Mouse (Mus musculus) gastrocnemius, adult 2 months (tissue): ENCODE results near the gene Phactr3. TPM values are rescaled to one million over a fixed set of nuclear protein-coding genes. Genes with fewer than 3 reads are reported as not detected.

Experiments
- DNase-seq: peaks from one replicate; pipeline ENCODE4 v3.0.0; 2022
- H3K27ac ChIP-seq: fragments of 200-600 bp; 2 replicates; pipeline ENCODE4 v1.8.1; 2022; ENCODE audit warnings: mild to moderate bottlenecking
- H3K4me3 ChIP-seq: fragments of 200-600 bp; 2 replicates; pipeline ENCODE4 v1.8.1; 2022; ENCODE audit warnings: mild to moderate bottlenecking, moderate library complexity
- CTCF ChIP-seq: fragments of 200-600 bp; IDR thresholded peaks from 2 replicates; pipeline ENCODE4 v1.8.1; 2022; ENCODE audit warnings: antibody characterized with exemption, mild to moderate bottlenecking, moderate library complexity
- intact Hi-C: fragments of 180-260 bp; cut with DNase I; formaldehyde crosslinking; loops from one replicate; pipeline ENCODE4 v1.15.1; 2025
- total RNA-seq, 2 experiments: library from RNA; stranded (reverse); gene quantifications; 2 replicates each; pipeline ENCODE4 v1.2.3; 2021

The Phactr3 gene
- total RNA-seq, 2 experiments from 2014 or later: 0.11 TPM; not detected in 1

DNA sequence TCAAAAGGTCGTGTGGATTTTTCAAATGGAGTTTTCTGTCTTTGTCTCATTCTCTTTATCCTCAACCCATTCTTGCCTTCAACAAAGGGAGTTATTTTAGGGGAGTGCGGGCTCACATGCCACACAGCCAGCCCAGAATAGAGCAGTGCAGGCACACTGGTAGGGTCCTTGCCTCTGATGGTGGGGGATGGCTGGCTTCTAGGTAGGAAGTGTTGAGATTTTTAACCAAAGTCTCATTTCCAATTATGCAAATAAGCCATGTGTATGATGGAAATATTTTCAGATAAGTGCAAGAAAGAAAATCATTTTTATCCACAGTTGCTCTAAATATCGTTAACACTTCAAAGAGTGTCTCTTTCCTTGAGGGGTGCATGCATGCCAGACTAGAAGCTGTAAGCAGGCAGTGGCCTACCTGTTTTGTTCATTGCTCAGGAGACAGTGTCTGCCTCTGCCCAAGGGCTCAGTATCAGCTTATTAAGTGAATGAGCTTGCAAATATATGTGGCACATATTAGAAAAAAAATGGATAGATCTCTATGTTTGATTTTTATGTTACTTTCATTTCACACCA is 101.5 kb downstream of the Phactr3 start:
- TF ChIP-seq CTCF: no peak
- intact Hi-C loops: no loop called here
- Histone ChIP-seq H3K27ac (no peak overlapping the region), H3K4me3 (no peak overlapping the region)
- DNase-seq: no peak

DNA sequence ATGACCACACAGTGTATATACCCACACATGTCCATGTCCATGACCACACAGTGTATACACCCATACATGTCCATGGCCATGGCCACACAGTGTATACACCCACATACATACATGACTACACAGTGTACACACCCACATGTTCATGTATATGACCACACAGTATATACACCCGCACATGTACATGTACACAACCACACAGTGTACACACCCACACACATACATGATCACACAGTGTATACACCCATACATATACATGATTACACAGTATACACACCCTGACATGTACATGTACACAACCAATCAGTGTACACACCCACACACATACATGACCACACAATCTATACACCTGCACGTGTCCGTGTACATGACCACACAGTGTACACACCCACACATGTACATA is 102.2 kb downstream of the Phactr3 start:
- no peak overlapping the region for H3K4me3 ChIP-seq
- DNase-seq: no peak
- H3K27ac ChIP-seq: no peak overlapping the region
- TF ChIP-seq CTCF: no peak
- intact Hi-C loops: no loop called here

DNA sequence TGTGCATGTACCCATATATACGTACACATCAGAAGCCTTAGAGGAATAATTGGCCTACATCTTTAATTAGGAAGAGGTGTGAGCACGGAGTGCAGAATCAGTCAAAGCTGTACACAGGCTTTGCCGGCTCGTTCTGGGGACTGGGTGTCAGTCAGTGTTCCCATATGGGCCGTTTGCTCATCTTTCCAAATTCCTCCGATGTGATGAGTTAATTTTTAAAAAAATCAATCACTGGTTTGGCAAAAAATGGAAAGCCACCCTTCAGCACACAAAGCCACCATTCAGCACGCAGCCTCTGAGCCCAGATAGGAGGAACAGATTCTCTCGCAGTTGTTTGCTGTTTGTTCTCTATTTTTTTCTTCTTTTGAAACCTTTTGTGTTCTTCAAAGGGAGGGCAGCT is 110.5 kb downstream of the Phactr3 start:
- intact Hi-C loops: no loop called here
- no peak for TF ChIP-seq CTCF
- Histone ChIP-seq H3K27ac (no peak overlapping the region), H3K4me3 (no peak overlapping the region)
- DNase-seq: no peak

DNA sequence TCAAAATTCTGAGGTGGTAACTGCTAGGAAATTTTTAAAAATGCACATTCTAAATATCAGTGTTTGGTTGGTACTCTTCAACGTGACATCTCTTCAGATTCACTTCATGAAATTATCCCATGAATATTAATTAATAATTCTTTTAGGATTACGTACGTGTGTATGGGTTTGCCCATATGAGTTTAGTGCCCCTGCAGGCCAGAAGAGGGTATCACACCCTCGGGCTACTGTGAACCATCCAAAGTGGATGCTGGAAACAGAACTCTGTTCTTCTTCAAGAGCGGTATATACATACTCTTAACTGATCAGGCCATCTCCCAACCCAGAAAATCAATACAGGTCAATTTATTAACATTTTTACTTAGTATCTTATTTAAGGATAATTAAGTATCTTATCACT is 114.7 kb downstream of the Phactr3 start:
- intact Hi-C loops: no loop called here
- DNase-seq: no peak
- peak; percentile 49 for TF ChIP-seq CTCF
- H3K4me3 ChIP-seq: no peak overlapping the region
- no peak overlapping the region for H3K27ac ChIP-seq

DNA sequence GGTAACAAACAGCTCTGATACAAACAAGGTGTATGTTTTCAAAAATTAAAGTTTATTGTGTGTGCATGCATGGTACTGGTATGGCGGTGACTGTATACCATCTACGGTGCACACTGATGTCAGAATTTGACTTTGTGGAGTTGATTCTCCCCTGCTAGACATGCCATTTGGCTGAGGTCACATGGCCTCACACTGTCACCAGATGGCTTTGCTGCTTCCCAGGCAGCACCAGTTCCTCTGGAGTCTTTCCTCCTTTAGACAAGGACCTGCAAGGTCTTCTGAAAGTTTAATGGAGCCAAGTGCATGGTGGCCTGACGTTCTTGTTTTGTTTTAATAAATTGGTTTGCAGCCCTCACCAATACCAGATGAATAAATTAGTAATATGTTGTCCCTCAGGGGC is 118.3 kb downstream of the Phactr3 start:
- no peak for TF ChIP-seq CTCF
- no peak for DNase-seq
- no peak overlapping the region for H3K27ac ChIP-seq
- H3K4me3 ChIP-seq: no peak overlapping the region
- intact Hi-C loops: no loop called here

DNA sequence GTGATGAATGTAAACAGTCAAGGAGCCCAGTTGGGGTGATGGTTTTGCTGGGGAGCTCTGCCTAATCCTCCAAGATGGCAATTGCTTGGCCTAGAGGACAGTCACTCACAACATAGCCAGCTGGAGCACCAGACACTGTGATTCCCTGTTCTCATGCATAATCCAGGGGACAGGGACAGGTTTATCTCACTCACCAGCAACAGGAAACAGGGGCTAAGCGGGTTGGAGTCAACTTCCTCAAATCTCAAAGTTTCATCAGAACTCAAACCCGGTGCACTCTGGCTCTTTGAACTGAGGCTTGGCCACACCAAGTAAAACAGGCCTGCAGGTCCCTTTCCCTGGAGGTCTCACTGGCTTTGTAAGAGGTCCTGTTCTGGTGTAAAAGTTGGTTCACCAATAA is 119.7 kb downstream of the Phactr3 start:
- no peak for DNase-seq
- no peak for TF ChIP-seq CTCF
- Histone ChIP-seq H3K4me3 (no peak overlapping the region), H3K27ac (no peak overlapping the region)
- intact Hi-C loops: no loop called here

DNA sequence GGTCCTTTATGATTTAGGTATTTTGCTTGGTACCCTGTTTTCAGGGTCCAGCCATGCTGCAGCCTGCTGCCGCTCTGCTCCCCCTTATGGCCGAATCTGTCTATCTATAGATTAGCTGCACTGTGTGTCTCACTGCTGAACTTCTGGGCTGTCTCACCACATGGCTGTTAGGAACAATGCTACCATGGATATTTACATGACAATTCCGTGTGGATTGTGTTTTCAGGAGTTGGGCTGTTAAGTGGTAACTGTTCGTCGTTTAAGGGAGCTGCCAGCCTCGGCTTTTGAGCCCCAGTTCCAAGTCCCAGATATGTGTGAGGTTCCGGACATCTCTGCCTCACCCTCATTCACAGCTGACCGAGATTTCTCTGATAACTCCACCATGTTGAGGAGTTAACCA is 122.1 kb downstream of the Phactr3 start:
- H3K4me3 ChIP-seq: no peak overlapping the region
- DNase-seq: no peak
- H3K27ac ChIP-seq: no peak overlapping the region
- intact Hi-C loops: no loop called here
- TF ChIP-seq CTCF: no peak

DNA sequence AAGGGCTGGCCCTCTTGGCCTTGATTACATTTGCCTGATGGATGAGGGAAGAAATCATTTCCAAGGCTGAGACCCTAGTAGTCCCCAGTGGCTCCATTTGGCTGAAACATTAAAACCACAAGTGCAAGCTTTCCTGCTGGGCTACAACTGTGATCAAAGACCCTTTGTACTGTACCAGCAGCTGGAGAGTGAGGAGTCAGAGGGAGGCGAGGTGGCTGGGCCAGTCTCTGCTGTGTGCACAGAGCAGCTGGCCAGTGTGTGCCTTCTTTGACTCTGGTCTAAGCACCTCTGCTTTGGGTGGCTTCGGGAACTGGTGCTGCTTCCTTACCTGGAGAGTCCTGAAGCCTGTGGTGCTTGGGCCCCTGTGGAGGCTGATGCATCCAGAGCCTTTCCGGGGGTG is 122.6 kb downstream of the Phactr3 start:
- no peak for TF ChIP-seq CTCF
- Histone ChIP-seq H3K4me3 (no peak overlapping the region), H3K27ac (no peak overlapping the region)
- intact Hi-C loops: no loop called here
- DNase-seq: no peak

DNA sequence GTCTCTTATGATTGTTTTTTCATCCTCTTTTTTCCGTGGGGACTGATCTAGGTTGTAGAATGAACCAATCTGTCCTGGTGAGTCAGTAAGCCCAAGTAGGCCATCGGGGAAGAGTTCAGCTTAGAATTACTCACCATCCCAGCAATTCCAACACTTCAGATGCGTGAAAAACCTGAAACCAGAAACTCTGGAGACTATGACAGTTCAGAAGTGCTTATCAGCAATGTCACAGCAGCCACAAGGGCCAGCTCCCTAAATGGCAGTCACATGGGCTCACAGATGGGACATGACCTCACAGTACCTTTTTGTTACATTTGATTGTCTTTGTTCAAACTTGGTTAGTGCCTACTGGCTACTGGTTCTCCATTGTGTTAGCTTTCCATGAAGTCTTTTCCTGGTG is 124.2 kb downstream of the Phactr3 start:
- no peak for TF ChIP-seq CTCF
- intact Hi-C loops: no loop called here
- Histone ChIP-seq H3K27ac (no peak overlapping the region), H3K4me3 (no peak overlapping the region)
- no peak for DNase-seq

DNA sequence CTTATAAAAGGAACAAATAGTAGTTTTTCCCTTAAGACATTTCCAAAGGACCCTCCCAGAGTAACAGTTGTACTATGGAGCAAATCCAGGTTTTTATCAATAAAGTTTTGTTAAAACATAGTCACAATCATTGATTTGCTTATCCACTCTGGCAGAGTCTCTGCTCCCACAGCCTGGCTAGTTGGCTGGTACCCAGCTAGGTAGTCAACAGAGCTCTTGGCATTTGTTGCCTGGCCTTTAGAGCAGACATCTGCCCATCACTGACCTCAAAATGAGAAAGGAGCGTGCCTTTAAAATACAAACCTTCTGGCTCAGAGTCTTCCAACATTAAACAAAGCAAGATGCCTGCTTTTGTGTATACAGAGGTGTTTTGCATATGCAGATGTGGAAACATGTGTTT is 126.1 kb downstream of the Phactr3 start:
- Histone ChIP-seq H3K27ac (no peak overlapping the region), H3K4me3 (no peak overlapping the region)
- DNase-seq: no peak
- TF ChIP-seq CTCF: no peak
- intact Hi-C loops: no loop called here

DNA sequence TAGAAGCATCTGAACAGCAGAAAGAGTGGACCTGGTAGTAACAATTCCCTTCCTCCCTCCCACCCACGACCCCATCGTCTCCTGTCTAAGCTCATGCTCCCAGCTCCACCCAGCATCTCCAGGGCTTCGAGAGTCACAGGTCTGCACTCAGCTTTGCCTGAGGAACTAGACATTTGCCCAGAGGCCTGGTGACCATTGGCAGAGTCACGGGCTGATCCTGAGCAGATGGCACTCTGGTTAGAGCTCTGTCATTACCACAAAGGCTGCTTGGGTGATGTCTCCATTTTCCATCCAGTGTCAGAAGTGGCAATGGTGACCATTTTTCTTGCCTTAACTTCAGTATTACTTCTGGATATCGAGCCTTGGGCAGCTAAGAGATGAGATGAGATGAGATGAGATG is 127.1 kb downstream of the Phactr3 start:
- Histone ChIP-seq H3K27ac (no peak overlapping the region), H3K4me3 (no peak overlapping the region)
- DNase-seq: no peak
- intact Hi-C loops: no loop called here
- TF ChIP-seq CTCF: no peak

DNA sequence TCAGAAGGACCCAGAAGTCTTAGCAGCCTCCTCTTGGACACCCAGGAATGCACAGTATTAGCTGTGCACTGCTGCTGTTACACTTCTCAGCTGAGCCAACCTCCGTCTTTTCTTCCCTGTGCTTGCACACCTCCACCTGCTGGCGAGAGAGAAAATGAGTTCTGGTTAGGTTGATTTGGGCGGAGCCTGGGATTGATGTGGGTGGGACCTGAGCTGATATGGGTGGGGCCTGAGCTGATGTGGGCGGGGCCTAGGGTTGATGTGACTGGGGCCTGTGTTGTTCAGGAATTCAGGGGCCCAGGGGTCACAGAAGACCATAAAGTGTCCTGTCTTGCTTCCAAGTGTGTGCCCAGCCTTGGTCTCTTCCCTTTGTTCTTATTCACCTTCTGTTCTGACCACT is 128.0 kb downstream of the Phactr3 start:
- intact Hi-C loops: no loop called here
- no peak for DNase-seq
- no peak for TF ChIP-seq CTCF
- no peak overlapping the region for H3K4me3 ChIP-seq
- no peak overlapping the region for H3K27ac ChIP-seq

DNA sequence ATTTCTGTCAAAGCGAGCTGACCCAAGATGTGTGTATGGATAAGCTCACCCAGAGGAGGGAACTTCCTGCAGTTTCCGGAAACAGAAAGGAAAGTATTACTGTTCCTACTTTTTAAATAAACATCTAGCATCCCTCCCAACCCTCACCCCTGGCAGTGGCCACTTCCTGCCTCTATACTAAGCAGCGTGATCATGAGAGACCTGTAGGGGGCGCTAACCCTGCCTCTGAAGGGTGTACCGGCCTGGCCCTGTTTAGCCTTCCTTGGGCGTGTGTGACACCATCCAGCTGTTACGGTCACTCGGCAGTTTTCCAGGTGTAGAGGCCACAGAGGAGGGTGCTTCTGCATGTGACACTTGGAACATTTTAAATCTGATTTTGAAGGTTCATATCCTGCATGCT is 128.5 kb downstream of the Phactr3 start:
- no peak overlapping the region for H3K4me3 ChIP-seq
- TF ChIP-seq CTCF: peak; percentile 4; the same call in 1 of the 2 replicates
- DNase-seq: no peak
- no peak overlapping the region for H3K27ac ChIP-seq
- intact Hi-C loops: no loop called here

DNA sequence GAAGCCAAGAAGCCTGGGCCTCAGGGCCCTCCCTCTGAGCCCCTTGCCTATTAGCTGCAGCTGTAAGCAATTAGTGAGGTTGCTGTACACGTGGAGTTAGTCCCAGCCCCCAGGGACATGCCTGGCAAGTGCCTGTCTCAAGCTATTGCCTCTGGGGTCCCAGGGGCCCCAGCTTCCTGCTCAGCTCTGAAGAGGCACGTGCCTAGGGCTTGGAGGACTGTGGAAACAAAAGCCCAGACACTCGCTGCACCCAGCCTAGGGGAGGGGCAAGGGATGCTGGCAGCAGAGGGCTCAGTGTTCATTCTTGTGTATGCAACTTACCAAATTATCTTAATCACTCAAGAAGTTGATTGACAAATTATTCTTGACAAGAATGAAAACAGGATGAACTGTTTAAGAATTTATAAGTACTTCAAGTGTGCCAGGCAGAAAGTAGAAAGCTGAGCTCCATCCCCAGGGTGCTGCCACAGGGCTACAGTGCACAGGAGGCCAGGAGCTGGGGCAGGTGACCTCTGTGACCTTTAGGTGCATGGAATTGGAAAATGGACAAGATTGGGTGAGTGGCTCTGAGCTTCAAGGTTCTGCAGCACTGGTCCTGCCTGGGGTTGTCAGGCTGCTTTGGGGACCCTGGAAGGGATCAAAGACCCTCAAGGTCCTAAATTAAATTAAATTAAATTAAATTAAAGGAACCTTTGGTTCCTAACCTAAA is 138.5 kb downstream of the Phactr3 start:
- Histone ChIP-seq H3K4me3 (no peak overlapping the region), H3K27ac (no peak overlapping the region)
- no peak for TF ChIP-seq CTCF
- DNase-seq: no peak
- intact Hi-C loops: no loop called here
